Mouse (Mus musculus) forebrain, embryonic 16.5 days (tissue): ENCODE data around the gene Uchl4. TPM values are rescaled to one million over a fixed set of nuclear protein-coding genes. Genes with fewer than 3 reads are reported as not detected.

Experiments used
- ATAC-seq: fragments of 200-750 bp; cut with Nextera tagmentation; 2 replicates; pipeline ENCODE4 v1.8.0; 2017; ENCODE audit warnings: mild to moderate bottlenecking, moderate library complexity
- H3K27ac ChIP-seq: fragments of 300-500 bp; sonication (generic); 2 replicates; pipeline ENCODE4 v1.5.1; 2014; ENCODE audit warnings: low read length, control low read depth
- H3K27me3 ChIP-seq: fragments of 300-500 bp; sonication (generic); replicated peaks from 2 replicates; pipeline ENCODE4 v1.6.1; 2014; ENCODE audit warnings: low read length; ENCODE audit not compliant: control insufficient read depth, insufficient read depth
- H3K36me3 ChIP-seq: fragments of 300-500 bp; sonication (generic); 2 replicates; pipeline ENCODE4 v1.6.1; 2014; ENCODE audit not compliant: control insufficient read depth, insufficient read depth
- H3K4me1 ChIP-seq: fragments of 300-500 bp; sonication (generic); replicated peaks from 2 replicates; pipeline ENCODE4 v1.6.1; 2014; ENCODE audit warnings: low read length; ENCODE audit not compliant: control insufficient read depth, insufficient read depth
- H3K4me2 ChIP-seq: fragments of 300-500 bp; sonication (generic); 2 replicates; pipeline ENCODE4 v1.6.1; 2014; ENCODE audit warnings: mild to moderate bottlenecking, low read length, control low read depth
- H3K4me3 ChIP-seq: fragments of 300-500 bp; sonication (generic); replicated peaks from 2 replicates; pipeline ENCODE4 v1.5.1; 2014; ENCODE audit warnings: mild to moderate bottlenecking, low read length, control low read depth
- H3K9ac ChIP-seq: fragments of 300-500 bp; sonication (generic); replicated peaks from 2 replicates; pipeline ENCODE4 v1.6.1; 2014; ENCODE audit warnings: low read depth, low read length, control low read depth
- H3K9me3 ChIP-seq: fragments of 300-500 bp; sonication (generic); 2 replicates; pipeline ENCODE4 v1.6.1; 2016; ENCODE audit warnings: low read length; ENCODE audit not compliant: control insufficient read depth
- WGBS: fragments of 180-500 bp; shearing (Covaris S2); extraction: QIAGEN DNeasy Blood & Tissue Kit; methylation state at CpG from one replicate; pipeline ENCODE4 v1.1.7; 2014; 5-methylcytosine and 5-hydroxymethylcytosine counted together
- polyA plus RNA-seq: library from polyadenylated mRNA; unstranded; fragments of >200 nt; fragmentation: Nextera tagmentation; extraction: Ambion mirVana; gene quantifications from 2 replicates; pipeline ENCODE4 v1.2.1, GENCODE M21; 2015

Uchl4 gene
- polyA plus RNA-seq, 1 experiment from 2014 or later, result 2.4 TPM

DNA sequence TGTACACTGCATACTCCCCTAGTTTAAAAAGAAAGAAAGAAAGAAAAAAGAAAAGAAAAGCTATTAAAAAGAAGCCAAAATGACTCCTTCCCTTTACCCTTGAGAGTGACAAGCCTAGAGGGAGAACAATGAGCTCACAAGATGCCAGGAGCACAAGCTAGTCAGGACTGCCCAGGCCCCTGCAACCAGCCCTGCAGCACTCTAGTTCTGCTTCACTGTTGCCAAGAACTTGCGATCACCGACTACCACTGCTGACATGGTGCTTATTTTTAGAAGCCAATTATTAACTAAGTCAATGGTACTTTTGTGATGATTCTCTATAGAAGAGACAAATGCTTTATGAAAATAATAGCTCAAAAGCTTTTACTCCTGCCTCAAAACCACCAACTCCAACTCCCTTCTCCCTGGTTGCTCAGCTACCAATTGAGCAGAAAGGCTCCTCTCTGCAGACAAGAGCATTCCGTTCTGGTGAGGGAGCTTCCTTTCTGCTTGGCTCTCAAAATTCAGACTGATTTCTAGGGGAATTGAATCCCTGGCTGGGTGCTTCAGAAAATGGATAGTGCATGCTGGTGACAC, 27.4 kb upstream of the Uchl4 start:
- H3K27ac ChIP-seq, result no peak overlapping the region

DNA sequence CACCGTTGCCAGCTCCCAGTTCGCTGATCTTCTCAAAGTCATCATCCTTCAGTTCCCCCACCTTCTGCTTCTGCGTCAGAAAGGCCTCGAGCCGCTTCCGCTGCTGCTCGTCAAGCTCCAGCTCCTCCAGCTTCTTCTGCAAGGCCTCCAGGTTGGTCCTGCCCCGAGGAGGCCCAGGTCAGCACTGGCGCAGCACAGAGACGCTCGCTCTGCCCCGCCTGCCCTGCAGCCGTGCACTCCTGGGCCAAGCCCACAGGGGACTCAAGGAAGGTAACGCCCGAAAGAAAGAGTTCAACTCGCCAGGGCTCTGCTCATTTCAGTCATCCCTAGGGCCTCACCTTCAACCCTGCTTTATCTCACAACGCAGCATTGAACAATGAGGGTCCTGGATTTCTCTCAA, 20.5 kb upstream of the Uchl4 start:
- no peaks in the 10 kb centered on the region for H3K36me3 ChIP-seq
- 92% methylated on average over 17 of the region's 17 CpGs for WGBS
- no peak overlapping the region for H3K4me2 ChIP-seq

More for the DNA sequence above, 27.4 kb upstream of the Uchl4 start:
- Histone ChIP-seq H3K27me3 (no peaks in the 10 kb centered on the region), H3K36me3 (0 out of 2 replicates have a peak, but pooled peaks cover 2% of the 10 kb centered on the region), H3K4me2 (no peak overlapping the region), H3K9ac (no peak overlapping the region), H3K4me3 (no peak overlapping the region), H3K4me1 (no peaks in the 10 kb centered on the region), H3K9me3 (no peaks in the 10 kb centered on the region)
- ATAC-seq, result no peak
- 70% methylated on average over 3 of the region's 3 CpGs for WGBS

DNA sequence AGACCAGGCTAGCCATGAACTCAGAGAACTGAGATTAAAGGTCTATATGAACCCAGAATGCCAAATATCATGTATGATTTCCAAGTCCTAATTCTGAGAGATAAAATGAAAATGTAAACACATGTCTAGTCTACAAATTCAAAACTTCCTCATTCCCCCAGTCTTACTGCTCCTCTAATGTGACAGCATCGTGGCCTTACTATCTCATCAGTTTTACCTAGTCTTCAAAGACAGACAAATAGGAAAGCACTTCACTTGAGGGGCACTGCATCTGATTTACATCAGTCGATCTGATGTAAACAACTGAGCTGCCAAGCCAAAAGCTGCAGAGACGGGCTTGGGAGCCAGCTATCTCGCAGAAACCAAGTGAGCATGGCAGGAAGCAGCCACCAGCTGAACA, 18.9 kb upstream of the Uchl4 start:
- no peak for ATAC-seq
- no peaks in the 10 kb centered on the region for H3K27me3 ChIP-seq
- H3K4me3 ChIP-seq, result no peak overlapping the region
- no peak overlapping the region for H3K9ac ChIP-seq
- H3K27ac ChIP-seq, result no peak overlapping the region
- 66% methylated on average over 4 of the region's 4 CpGs for whole genome bisulfite sequencing
- no peaks in the 10 kb centered on the region for H3K9me3 ChIP-seq
- H3K4me2 ChIP-seq, result no peak overlapping the region
- H3K4me1 ChIP-seq, result no peaks in the 10 kb centered on the region
- no peaks in the 10 kb centered on the region for H3K36me3 ChIP-seq

More for the DNA sequence above, 20.5 kb upstream of the Uchl4 start:
- Histone ChIP-seq H3K4me3 (no peak overlapping the region), H3K27me3 (no peaks in the 10 kb centered on the region), H3K27ac (no peak overlapping the region), H3K9me3 (no peaks in the 10 kb centered on the region), H3K4me1 (no peaks in the 10 kb centered on the region), H3K9ac (no peak overlapping the region)
- no peak for ATAC-seq

DNA sequence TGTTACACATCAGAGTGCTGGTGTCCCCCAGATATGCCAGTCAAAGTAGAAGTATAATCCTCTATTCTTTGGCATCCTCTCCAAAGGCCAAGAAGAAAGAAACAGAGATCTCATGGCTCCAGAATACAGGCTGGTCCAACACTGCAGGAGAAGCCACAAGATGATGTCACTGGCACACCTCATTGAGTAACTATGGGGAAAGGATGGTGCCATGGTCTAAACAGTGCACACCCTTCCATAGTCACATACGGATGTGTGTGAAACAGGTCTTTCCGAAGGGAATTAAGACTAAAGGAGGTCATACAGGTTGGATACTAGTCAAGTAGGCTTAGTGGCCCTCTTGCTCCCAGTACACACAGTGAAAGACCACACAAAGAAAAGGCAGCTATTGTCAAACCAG, 18.4 kb upstream of the Uchl4 start:
- no peak overlapping the region for H3K27ac ChIP-seq
- no peak for ATAC-seq
- WGBS, result 93% methylated on average over 2 of the region's 2 CpGs

DNA sequence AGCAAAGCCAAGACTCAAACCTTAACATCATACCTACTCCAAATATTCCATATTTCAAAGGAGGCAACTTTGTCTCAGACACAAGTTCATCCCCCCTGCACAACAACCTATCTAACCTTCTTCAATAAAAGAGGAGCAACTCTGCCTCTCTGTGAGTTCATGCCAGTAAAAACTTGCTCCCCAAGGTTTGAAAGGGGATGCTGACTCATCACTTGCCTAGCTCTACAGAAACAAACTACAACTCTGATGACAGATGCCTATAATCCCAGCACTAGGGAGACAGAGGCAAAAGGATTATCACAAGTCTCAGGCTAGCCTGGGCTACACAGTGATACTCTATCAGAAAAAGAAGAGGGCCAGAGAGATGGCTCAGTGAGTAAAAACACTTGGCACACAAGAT, 17.1 kb upstream of the Uchl4 start:
- Histone ChIP-seq H3K9ac (no peak overlapping the region), H3K36me3 (no peaks in the 10 kb centered on the region), H3K4me1 (no peaks in the 10 kb centered on the region), H3K27ac (no peak overlapping the region), H3K27me3 (no peaks in the 10 kb centered on the region), H3K4me2 (no peak overlapping the region), H3K9me3 (no peaks in the 10 kb centered on the region), H3K4me3 (no peak overlapping the region)
- ATAC-seq, result no peak

More for the DNA sequence above, 18.4 kb upstream of the Uchl4 start:
- Histone ChIP-seq H3K4me1 (no peaks in the 10 kb centered on the region), H3K4me2 (no peak overlapping the region), H3K9me3 (no peaks in the 10 kb centered on the region), H3K9ac (no peak overlapping the region), H3K4me3 (no peak overlapping the region), H3K36me3 (no peaks in the 10 kb centered on the region), H3K27me3 (no peaks in the 10 kb centered on the region)

DNA sequence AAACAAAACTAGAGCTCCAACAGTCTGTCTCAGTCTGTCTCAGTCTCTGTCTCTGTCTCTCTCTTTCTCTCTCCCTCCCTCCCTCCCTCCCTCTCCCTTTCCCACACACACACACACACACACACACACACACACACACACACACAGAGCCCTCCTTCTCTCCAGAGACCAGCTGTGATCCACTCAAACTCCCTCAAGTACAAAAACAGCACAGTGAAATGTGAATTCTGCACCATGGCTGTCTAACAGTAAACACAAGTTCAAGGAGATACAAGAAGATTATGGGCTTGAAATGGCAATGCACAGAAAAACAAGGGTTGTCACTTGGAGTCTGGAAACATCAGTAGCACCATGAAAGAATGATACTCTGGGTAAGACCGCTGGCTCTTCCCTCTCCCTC, 15.7 kb upstream of the Uchl4 start:
- ATAC-seq, result no peak
- WGBS, result 39% methylated on average over 1 of the region's 1 CpGs
- Histone ChIP-seq H3K4me3 (no peak overlapping the region), H3K4me1 (no peaks in the 10 kb centered on the region), H3K4me2 (no peak overlapping the region), H3K36me3 (no peaks in the 10 kb centered on the region), H3K9me3 (no peaks in the 10 kb centered on the region), H3K9ac (no peak overlapping the region), H3K27ac (no peak overlapping the region), H3K27me3 (no peaks in the 10 kb centered on the region)

DNA sequence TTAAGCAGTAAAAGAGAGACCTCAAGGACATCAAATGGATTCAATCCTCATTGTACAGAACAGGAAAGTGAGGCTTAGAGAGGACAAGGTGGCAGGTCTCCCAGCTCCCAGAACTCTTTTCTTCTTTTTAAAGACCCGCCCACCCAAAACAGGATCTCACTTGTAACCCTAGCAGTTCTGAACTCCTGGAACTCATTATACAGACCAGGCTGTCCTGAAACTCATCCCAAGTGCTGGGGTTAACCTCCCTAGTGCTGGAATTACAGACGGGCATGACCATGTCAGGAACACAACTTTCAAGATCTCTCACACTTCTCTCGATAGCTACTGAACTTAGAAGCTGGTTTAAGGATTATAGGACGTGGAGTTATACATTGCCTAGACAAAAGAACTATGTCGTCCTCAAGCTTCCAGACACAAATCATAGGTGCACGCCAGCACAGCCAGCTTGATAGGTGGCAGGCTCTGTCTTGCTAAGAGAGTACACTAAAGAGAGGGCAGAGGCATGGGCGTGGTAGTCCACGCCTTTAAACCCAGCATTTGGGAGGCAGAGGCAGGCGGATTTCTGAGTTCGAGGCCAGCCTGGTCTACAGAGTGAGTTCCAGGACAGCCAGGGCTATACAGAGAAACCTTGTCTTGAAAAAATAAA, 15.1 kb upstream of the Uchl4 start:
- H3K4me2 ChIP-seq, result no peak overlapping the region
- H3K4me3 ChIP-seq, result no peak overlapping the region
- H3K4me1 ChIP-seq, result no peaks in the 10 kb centered on the region
- no peaks in the 10 kb centered on the region for H3K27me3 ChIP-seq
- WGBS, result 81% methylated on average over 10 of the region's 10 CpGs
- no peaks in the 10 kb centered on the region for H3K36me3 ChIP-seq
- H3K9ac ChIP-seq, result no peak overlapping the region
- H3K9me3 ChIP-seq, result no peaks in the 10 kb centered on the region
- H3K27ac ChIP-seq, result no peak overlapping the region
- ATAC-seq, result no peak

DNA sequence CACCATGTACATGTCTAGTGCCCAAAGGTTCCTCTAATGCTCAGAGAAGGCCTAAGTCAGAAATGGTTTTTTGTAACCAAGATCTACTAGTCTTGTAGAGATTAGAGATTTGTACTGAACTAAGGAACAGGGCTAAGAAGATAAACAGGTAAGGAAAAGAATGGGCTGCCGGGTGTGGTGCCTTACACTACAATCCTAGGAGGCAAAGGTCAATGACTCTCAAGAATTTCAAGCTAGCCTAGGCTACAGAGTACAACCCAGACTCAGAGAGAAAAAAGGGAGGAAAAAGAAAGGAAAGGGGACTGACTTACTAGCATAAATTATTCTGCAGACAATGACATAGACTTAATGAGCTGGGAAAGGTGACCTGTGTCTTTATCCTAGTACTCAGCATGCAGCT, 14.4 kb upstream of the Uchl4 start:
- ATAC-seq, result no peak
- Histone ChIP-seq H3K4me2 (no peak overlapping the region), H3K27ac (no peak overlapping the region), H3K4me1 (no peaks in the 10 kb centered on the region), H3K27me3 (no peaks in the 10 kb centered on the region), H3K9me3 (no peaks in the 10 kb centered on the region), H3K36me3 (no peaks in the 10 kb centered on the region), H3K9ac (no peak overlapping the region), H3K4me3 (no peak overlapping the region)
- 69% methylated on average over 1 of the region's 1 CpGs for whole genome bisulfite sequencing

DNA sequence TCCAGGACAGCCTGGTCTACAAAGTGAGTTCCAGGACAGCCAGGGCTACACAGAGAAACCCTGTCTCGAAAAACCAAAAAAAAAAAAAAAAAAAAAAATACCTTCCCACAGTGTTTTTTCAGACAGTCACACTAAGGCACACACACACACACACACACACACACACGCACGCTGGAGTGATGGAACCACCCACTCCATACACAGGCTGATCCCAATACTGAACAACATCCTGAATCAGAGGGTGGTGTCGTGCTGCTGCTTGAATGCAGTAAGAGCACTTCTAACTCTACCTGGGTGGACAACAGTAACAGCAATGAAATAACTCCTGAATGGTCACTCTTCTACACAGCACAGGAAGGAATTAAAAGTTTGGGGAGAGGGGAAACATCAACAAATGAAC, 13.5 kb upstream of the Uchl4 start:
- Histone ChIP-seq H3K27ac (no peak overlapping the region), H3K4me3 (no peak overlapping the region), H3K27me3 (no peaks in the 10 kb centered on the region), H3K9me3 (no peaks in the 10 kb centered on the region), H3K4me1 (no peaks in the 10 kb centered on the region), H3K4me2 (no peak overlapping the region), H3K36me3 (no peaks in the 10 kb centered on the region), H3K9ac (no peak overlapping the region)
- 85% methylated on average over 4 of the region's 4 CpGs for WGBS
- no peak for ATAC-seq

DNA sequence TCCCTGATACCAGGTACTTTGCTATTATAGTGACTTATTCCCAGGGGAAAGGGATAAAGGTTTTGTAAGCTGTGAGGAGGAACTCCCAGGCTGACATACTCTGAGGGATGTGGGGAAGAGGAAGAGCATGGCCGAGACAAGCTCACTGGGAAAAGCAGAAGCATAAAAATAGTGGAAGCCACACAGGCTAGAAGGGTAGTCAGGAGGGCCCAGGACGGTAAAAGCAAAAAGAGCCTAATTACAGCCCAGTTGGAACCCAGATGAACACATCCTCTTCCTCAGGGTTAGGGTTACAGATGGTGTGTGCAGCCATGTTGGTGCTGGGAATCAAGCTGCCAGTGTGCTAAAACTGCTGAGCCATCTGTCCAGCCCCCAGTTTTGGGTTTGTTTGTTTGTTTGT, 12.9 kb upstream of the Uchl4 start:
- no peak for ATAC-seq
- Histone ChIP-seq H3K36me3 (no peaks in the 10 kb centered on the region), H3K9me3 (no peaks in the 10 kb centered on the region), H3K4me3 (no peak overlapping the region), H3K27me3 (no peaks in the 10 kb centered on the region), H3K4me1 (no peaks in the 10 kb centered on the region), H3K9ac (no peak overlapping the region), H3K4me2 (no peak overlapping the region), H3K27ac (no peak overlapping the region)
- 71% methylated on average over 2 of the region's 2 CpGs for WGBS
